Mouse (Mus musculus) gastrocnemius, adult 8-10 months (tissue): ENCODE results near the gene Myof. TPM values are rescaled to one million over a fixed set of nuclear protein-coding genes. Genes with fewer than 3 reads are reported as not detected.

Experiments used
- DNase-seq, 2 experiments: peaks; one replicate each; pipeline ENCODE4 v3.0.0; 2022; ENCODE audit warnings: low spot score in 2 of 2
- total RNA-seq, 4 experiments: library from RNA; stranded (reverse); gene quantifications; 2 replicates each; pipeline ENCODE4 v1.2.4; 2022

Myof gene
- total RNA-seq, 4 experiments from 2014 or later = 4.0 to 5.8 (median 5.0) TPM

GRCm38 (mm10) chr19:38003671-38004521 lies 39.5 kb downstream of the Myof start:
- DNase-seq = no peak

- no peak for DNase-seq
Measured at GRCm38 (mm10) chr19:38002816-38003215, 40.6 kb downstream of the Myof start.

DNA sequence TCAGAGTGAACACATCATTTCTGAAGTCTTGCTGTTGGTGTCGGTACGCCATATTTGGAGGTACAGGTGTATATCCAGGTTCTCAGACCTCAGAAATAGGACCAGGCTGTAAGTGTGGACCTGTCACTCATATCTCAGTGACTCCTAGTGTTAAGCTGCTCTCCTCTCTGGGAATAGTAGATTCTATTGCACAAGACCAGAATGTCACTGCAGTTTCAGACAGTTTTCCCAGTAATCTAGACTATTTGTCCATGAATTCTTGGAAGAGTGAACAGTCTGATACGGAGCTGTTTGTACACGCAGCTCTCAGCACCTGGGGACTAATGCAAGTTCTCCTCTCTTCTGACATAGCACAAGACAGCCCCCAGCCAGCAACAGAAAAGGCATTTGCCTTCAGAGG lies 42.4 kb downstream of the Myof start:
- DNase-seq = no peak

GRCm38 (mm10) chr19:37999941-38000340 lies 43.4 kb downstream of the Myof start:
- no peak for DNase-seq

- no peak for DNase-seq
Measured at GRCm38 (mm10) chr19:37994301-37994700, 49.1 kb downstream of the Myof start.

GRCm38 (mm10) chr19:37992184-37992554 lies 51.2 kb downstream of the Myof start:
- no peak for DNase-seq

DNA sequence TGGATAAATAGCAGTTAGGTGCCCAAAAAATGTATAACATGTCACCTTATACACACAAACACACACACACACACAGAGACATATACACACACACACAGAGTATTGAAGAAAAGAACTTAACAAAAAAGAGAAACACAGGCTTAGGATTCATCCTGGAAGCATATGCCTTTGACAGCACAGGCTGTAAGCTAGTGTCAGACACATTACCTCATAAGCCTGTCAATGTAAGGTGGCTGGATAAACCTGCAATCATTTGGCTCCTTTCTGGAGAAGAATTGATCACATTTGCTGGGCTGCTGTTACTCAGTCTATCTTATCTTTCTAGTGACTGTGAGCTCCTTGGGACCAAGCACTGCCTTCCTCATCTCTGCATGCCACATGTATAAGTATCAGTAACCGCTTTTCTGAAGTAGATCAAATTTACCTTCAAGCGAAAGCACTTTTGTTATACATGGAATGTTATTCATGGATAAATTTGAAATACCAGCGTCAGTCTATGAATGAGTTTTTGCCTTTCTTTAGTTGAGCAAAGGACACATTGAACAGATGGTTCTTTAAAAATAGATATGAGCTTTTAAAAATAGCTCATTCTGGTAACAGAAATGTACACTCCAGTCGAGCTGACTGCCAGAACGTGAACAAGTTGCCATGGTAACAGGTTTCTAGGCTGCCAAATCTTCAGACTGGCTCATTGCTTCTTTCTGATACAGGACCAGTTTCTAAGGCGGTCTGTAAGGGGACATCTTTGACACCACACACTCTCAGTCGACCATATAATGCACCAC lies 51.8 kb downstream of the Myof start:
- DNase-seq = peak; percentile 8 to 11

DNA sequence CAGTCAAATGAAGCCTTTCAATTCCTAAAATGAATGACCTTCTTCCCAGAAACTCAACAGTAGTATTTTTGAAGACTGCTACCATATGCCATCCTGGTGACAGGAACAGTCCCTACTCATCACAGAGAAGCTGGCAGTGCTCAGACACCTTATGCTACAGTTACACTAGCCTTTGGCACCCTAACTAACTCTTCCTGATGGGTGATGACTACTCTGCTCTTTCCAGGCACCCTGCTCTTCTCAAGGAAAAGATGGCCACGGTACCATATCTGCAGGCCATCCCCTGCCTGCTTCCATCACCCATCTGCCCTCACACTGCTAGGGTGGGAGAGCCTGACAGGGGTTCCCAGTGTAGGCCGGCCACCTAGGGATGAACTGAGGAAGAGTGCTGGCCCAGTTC lies 53.4 kb downstream of the Myof start:
- DNase-seq = no peak

GRCm38 (mm10) chr19:37988156-37988555 lies 55.2 kb downstream of the Myof start:
- no peak for DNase-seq

- no peak for DNase-seq
Measured at GRCm38 (mm10) chr19:37985730-37986129, 57.6 kb downstream of the Myof start.

GRCm38 (mm10) chr19:37975951-37976350 lies 67.4 kb downstream of the Myof start:
- no peak for DNase-seq

DNA sequence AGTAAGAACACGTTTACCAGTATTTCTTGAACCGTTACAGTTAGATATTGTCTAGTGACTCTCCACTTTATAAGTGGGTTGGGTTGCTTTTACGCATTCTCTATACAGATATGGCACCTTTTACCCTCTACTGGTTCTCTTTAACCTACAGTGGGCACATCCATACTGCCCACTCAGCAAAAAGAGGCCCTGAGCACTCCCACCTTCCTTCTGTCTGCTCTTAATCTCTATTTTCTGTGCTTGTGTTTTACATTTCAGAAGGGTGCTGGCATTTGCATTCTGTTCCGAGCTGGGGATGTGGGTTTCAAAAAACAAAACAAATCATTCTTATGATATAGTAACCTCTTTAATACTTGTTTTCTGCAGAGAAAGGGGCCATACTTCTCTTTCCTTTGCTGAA lies 72.8 kb downstream of the Myof start:
- DNase-seq = no peak

DNA sequence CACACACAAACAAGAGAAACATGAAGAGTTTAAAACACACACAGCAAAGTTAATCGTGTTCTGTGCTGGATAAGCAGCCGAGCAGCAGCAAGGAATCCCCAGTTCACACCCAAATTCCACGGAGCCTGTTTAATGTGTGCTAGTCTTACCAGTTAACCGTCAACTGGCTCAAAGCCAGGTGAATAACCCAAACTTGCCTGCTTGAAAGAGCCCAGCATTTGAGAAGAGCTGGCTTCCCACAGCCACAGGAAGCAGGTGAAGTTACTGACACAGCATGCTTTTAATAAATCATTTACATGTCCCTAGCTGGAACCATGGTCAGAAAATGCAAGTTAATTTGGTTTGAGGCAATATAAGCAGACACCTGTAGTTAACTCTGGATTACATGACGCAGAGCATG lies 73.4 kb downstream of the Myof start:
- DNase-seq = no peak

GRCm38 (mm10) chr19:37965828-37966227 lies 77.5 kb downstream of the Myof start:
- DNase-seq = no peak

GRCm38 (mm10) chr19:37963421-37963820 lies 80.0 kb downstream of the Myof start:
- DNase-seq = no peak

DNA sequence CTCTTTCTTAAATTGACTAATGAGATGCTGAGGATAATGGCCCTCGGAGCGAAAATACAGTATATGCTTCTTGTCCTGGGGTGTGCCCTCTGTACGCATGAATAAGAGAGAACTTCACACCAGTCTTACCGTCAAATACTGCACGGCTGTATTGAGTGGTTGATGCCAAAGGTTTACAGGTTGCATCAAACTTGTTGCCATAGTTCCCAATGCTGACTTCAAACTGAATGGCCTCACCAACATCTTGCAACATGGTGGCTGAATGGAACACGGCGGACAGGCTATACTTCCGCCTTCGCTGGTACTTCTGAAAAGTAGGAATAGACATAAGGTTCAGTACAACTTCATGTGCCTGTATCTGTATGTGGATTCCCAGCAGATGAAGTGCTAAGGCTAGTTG lies 82.6 kb downstream of the Myof start:
- no peak for DNase-seq

- DNase-seq = no peak
Measured at GRCm38 (mm10) chr19:37959543-37960215, 83.7 kb downstream of the Myof start.

GRCm38 (mm10) chr19:37959076-37959475 lies 84.3 kb downstream of the Myof start:
- no peak for DNase-seq

DNA sequence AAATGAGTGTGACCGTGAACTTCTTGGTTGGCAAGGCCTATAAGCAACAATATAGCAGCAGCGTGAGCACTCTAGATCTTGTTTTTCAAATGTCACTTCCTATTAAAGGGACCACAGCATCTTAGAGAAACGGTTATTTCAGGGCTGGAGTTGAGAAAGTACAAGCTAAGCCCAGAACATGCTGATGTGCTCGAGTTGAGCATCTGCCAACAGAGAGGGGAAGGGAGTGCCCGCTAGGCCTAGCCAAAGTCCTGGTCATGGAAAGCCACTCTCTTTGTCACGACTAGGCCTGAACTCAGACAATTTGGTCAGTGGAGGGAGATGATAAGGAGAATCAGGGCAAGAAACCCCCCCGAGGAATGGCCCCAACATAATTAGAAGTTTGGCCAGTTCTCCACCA lies 86.1 kb downstream of the Myof start:
- DNase-seq = peak; percentile 45 to 47

DNA sequence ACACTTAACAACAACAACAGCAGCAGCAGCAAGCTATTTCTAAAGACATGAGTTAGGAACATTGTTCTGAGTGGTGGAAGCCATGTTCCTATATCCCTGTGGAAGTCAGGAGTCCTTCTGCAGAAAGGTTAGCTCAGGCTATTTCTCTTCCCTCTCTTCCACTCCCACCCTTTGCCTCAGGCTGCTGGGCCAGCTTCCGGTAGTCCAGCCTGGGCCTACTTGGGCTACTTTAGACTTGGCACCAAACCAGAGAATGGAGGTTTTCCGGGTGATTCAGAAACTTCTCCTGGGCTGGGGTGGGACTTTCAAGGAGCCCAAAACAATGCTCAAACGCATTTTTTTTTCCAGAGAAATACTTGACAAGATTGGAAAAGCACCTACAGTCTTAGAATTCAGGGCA lies 87.4 kb downstream of the Myof start:
- no peak for DNase-seq

DNA sequence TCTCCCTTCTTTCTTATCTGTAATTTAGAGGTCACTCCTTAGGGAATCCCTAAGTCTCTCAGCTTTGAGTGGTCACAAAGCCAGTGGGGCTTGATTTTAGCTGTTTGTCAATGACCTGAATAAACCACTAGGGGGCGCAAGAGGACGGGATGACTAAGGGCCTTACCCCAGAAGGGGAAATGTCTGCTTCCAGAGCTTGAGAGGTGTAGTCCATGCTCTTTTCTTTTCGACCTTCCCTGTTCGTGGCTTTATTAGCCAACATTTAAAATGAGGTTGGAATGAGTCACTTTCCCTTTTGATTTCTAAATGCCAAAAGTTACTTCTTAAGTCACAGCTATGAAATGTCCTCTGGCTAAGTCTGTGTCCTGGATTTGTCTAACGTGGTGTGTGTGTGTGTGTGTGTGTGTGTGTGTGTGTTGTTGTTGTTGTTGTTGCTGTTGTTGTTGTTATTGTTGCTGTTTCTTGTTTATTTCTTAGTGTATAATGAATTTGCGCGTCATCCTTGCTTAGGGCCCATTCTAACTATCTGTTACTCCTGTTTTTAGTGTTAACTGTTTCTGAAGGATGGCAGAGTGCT lies 87.9 kb downstream of the Myof start:
- peak; percentile 46 to 47 for DNase-seq

DNA sequence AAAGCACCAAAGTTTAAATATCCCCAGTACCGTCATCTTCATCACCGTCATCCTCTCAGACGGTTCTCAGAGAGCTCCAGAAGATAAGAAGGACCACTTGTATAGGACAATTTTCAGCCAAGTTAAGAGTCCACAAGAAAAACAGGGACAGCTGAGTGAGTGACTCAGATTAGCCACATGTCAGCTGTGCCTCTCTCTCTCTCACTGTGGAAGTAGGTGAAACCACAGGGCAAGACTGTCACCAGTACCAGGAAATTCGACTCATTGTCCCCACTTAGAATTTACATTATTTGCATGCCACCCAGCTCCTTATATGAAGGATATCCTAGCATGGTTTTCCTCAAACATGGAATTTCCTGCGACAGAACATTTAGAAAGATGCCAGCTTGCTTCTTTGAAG lies 88.6 kb downstream of the Myof start:
- DNase-seq = no peak
